Mouse (Mus musculus): ENCODE results near the gene Slc22a6. TPM values are rescaled to one million over a fixed set of nuclear protein-coding genes. Genes with fewer than 3 reads are reported as not detected.

Slc22a6 gene
- total RNA-seq, 2 experiments from 2014 or later: 0.17 TPM; not detected in 1

Other genes with a start within 250 kb of the Slc22a6 start
- gene Slc22a30, start 212.9 kb upstream of the Slc22a6 start, total RNA-seq (2021): not detected
- under 1 TPM; 0.16 to 0.33 TPM for gene Slc22a8, start 26.8 kb upstream of the Slc22a6 start, total RNA-seq (2021)
- gene Chrm1, start 45.8 kb downstream of the Slc22a6 start, total RNA-seq (2021): 1 to 10 TPM in 1 of 2 experiments, under 1 TPM in 1; 0.60 to 1.5 TPM
- 100 to 1,000 TPM; 373 to 425 TPM for gene Slc3a2, start 105.3 kb downstream of the Slc22a6 start, total RNA-seq (2021)
- 10 to 100 TPM; 62.4 to 66.2 TPM for gene Wdr74, start 117.8 kb downstream of the Slc22a6 start, total RNA-seq (2021)
- 1 to 10 TPM; 2.0 to 2.3 TPM for gene 1700092M07Rik, start 122.7 kb downstream of the Slc22a6 start, total RNA-seq (2021)
- 100 to 1,000 TPM in 1 of 2 experiments, 10 to 100 TPM in 1; 78.2 to 103 TPM for gene Stx5a, start 123.4 kb downstream of the Slc22a6 start, total RNA-seq (2021)
- gene Nxf1, start 139.0 kb downstream of the Slc22a6 start, total RNA-seq (2021): 100 to 1,000 TPM; 127 to 144 TPM
- 100 to 1,000 TPM; 114 to 116 TPM for gene Tmem223, start 153.0 kb downstream of the Slc22a6 start, total RNA-seq (2021)
- 10 to 100 TPM; 41.4 to 51.7 TPM for gene Tmem179b, start 156.4 kb downstream of the Slc22a6 start, total RNA-seq (2021)
- gene Taf6l, start 168.4 kb downstream of the Slc22a6 start, total RNA-seq (2021): 10 to 100 TPM; 11.3 to 12.2 TPM
- gene Polr2g, start 180.5 kb downstream of the Slc22a6 start, total RNA-seq (2021): 10 to 100 TPM; 81.3 to 97.9 TPM
- gene Zbtb3, start 184.5 kb downstream of the Slc22a6 start, total RNA-seq (2021): 1 to 10 TPM; 2.8 to 3.1 TPM
- 10 to 100 TPM; 35.3 to 39.4 TPM for gene Ttc9c, start 201.3 kb downstream of the Slc22a6 start, total RNA-seq (2021)
- gene Hnrnpul2, start 202.0 kb downstream of the Slc22a6 start, total RNA-seq (2021): 10 to 100 TPM; 62.6 to 72.1 TPM
- not detected for gene AC129217.1, start 211.7 kb downstream of the Slc22a6 start, total RNA-seq (2021)
- gene Bscl2, start 219.4 kb downstream of the Slc22a6 start, total RNA-seq (2021): 100 to 1,000 TPM; 144 to 158 TPM
- 1 to 10 TPM; 5.9 to 6.9 TPM for gene Gng3, start 221.2 kb downstream of the Slc22a6 start, total RNA-seq (2021)
- 1 to 10 TPM; 2.3 to 6.6 TPM for gene Lrrn4cl, start 232.7 kb downstream of the Slc22a6 start, total RNA-seq (2021)

Data from adrenal gland, adult 18-20 months (tissue).